Mouse (Mus musculus): Measurements from ENCODE around the gene Gm43517.

Gm43517 gene

DNA sequence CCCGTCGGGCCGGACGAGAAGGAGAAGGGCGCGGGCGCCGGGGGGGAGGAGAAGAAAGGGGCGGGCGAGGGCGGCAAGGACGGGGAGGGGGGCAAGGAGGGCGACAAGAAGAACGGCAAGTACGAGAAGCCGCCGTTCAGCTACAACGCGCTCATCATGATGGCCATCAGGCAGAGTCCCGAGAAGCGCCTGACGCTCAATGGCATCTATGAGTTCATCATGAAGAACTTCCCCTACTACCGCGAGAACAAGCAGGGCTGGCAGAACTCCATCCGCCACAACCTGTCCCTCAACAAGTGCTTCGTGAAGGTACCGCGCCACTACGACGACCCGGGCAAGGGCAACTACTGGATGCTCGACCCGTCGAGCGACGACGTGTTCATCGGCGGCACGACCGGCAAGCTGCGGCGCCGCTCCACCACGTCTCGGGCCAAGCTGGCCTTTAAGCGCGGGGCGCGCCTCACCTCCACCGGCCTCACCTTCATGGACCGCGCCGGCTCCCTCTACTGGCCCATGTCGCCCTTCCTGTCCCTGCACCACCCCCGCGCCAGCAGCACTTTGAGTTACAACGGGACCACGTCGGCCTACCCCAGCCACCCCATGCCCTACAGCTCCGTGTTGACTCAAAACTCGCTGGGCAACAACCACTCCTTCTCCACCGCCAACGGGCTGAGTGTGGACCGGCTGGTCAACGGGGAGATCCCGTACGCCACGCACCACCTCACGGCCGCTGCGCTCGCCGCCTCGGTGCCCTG is at the start of gene Gm43517:
TSS of gene Gm43517 (plus strand) at position 299 of the 755 bp plus-strand sequence.
- no peak for DNase-seq

DNA sequence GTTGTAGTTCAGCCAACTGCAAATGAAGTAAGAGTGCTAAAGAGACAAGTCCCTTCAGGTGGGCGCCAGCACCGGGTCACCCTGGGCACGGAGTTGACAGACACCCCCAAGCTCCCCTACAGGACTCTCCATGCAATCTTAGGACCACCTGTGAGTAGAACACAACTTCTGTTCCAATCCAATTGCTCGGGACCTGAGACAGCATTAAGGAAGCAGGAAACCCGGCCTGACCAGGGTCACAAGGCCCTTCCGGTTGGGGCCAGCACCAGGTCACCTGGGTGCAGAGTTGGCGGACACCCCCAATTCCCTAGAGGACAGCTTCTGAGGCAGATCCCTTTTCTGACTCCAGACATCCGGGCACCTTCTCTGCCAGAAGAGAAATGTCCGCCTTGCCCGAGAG is 35.3 kb upstream of the Gm43517 start:
- no peak for DNase-seq

DNA sequence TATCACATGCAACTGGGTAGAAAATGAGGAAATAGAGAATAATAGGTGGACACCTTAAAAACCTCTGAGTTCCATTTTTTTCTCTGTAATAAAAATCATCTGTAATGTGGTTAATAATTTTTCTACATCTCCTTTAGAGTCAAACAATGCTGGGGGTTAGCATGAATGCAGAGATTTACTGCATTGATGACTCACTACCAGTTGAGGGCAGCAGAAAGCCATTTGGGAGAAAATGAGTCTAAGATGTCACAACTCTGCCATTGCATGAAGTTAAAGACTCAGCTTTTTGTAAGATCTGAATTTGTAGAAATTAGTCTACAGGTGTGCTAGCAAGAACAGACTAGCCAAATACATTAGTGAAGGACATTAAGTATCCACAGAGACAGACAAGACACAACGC is 16.0 kb upstream of the Gm43517 start:
- no peak for DNase-seq

DNA sequence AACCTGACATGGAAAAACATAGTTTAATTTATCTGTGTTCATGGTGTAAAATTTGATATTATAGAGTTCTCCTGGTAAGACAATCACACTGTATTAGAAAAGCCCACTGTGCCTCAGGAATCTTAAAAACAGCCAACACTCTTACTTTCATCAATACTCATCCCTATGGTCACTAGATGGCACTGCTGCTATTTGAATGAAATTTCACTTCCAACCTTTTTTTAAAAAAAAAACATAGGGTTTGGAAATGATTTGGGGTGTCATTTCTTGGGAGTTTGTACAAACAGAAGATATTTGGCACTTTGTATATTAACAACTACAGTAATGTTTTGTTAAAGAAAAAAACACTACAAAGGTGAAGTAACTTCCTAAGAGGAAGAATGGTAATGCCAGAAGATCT is 12.8 kb upstream of the Gm43517 start:
- no peak for DNase-seq

DNA sequence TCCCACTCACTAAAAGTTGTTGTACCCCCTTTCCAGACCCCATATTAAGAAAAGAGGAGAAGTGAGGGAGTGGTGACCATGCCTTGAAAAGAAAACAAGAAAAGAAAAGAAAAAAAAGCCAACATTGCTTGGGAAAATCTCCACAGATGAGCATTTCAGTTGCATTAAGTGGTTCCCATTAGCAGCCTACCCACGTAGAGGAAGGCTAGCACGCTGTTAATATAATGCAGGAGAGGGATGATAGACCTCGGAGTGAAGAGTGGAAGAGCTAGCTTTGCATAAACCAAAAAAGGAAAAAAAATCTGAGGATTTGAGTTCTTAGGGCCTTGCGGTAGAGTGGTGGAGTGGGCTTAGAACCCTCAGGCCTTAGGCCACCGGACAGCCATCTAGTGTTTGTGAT is 11.8 kb upstream of the Gm43517 start:
- no peak for DNase-seq

DNA sequence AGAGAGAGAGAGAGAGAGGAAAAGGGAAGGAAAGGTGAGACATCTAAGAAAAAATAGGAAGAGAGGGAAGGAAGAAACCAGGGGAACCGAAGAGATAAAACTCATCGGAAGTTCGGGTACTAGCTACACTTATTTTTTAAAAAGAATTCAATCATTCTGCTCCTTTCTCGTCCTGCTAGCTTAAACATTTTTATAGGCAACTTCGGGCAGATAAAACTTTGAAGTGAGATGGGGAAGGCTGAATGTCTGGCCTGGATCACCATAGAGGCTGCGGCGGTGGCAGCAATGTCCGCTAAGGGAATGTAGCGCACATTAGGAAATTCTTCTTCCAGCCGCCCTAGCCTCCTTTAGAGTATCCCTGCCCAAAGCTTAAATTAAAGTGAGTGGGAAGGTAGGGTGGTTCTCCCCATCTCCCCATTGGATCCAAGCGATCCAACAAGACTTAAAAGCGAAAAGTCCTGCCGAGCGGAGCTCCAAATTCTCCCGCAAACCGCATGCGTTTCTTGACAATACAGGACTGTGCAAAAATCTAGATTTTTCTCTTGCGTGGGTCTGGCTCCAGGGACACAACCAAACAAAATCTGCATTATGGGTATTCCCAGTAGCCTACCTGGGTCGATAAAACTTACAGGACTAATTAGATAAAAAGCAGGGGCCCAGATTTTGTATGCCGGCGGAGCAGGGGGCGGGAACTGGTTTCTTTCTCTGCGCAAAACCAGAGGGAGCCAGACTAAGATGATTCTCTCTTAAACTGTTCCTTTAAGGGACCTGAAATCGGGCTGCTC is 11.0 kb upstream of the Gm43517 start:
- no peak for DNase-seq

DNA sequence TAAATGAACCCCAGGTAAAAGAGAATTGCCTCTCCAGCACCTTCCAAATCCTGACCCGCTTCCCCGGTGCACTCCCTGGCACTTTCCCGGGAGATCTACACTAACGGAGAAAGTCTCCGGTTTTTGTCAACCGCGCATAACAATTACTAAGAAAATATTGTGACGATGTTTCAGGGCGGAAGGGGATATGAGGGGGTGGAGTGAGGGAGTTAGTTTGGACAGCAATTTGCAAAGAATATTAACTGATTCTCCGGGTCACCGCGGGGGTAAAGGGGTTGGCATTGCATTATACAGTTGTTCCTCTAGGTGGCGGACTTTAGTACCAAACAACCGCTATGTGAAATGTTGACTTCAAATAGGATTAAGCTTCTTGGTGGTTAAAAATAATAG is 10.4 kb upstream of the Gm43517 start:
- DNase-seq: no peak

DNA sequence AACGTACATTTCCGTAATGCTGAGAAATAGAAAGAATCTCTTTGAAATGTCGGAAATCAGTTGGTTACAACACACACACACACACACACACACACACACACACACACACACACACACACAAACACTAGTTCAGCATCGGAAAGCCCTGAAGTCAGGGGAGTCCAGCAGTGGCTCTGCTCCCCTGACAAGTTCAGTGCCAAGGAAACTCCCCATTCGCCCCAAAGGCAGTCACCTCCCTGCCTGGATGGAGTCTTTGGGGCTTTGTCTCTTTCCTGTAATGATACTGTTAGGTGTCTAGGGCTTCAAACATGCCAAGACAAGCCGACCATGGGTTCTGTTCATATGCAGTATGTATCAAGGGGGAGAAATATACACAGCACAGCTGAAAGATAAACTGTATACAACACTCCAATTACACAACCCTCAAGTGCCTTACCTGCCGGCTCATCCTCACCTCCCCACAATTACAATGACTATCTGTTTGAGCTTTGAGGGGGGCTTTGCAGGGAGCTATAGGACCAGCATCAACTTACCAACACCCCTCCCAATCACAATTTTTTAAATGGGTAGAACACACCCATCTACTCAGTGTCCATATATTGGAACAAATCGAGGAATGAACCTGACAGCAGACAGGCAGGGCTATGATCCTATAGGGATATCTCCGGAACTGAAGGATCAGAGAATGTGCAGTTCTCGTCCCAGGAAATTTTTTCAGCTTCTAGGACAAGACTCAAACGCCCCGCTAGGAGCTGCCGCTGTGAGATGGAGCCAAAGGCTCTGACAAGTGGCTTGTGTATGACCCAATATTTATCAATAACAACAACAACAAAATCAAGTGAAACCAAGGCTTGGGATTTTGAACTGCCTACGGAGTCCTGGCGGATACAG is 9.3 kb upstream of the Gm43517 start:
- no peak for DNase-seq

DNA sequence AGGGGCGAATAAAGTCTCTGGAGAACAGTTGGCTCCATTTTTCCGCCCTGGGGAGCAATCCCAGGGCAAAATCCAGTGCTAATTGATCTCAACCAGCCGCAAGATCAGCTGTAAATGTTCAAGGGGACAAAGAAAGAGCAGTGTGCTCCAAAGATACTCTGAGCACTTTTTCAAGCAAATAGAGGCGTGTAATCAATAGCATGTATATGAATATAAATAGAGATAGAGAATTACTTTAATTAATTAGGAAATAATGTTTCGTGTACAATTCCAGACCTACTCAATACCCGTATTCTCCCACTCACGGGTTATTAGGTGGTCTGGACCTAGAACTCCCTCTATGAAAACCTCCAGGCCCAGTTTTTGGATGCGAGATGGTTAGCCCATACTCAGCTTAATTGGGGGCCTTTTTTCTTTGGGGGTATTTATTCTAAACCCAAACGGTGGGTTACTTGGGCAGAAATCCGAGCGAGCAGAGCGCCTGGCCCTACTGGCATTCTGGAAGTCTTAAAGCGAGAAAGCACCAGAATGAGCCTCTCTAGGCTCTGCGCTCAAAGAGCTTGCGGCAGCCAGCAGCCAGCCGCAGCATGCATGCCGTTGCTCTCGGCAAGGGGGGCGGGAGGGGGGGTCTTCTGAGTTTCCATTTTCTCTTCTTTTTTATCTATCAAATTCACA is 8.5 kb upstream of the Gm43517 start:
- DNase-seq: no peak

DNA sequence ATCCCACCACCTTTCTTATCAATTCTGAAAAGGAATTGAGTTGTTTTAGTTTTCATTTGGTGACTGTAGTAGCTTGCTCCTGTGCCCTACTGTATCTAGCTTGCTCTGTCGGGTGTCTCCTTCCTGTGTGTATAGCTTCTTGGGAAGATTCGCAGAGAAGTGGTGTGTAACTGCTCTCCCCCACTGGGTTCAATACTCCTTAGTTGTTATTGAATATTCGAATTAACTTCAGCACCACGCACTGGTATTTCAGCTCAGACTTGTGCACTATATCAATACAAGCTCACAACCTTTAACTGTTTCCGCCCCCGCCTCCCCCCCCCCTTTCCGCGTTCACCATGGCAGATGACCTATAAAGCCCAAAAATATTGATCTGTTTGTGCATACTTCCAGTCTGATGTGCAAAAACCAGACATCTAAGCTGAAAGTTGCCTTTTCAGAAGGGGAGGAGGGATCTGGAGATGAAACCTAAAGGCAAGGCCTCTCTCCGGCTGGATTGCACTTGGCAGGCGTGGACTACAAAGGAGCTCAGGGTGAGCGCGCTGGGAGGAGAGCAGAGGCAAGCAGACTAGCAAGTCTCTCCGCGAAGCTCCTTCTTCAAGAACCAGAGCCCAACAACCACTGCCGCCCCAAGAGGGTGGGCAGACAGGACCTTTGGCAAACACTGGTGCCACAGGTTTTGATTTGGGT is 7.5 kb upstream of the Gm43517 start:
- DNase-seq: no peak

DNA sequence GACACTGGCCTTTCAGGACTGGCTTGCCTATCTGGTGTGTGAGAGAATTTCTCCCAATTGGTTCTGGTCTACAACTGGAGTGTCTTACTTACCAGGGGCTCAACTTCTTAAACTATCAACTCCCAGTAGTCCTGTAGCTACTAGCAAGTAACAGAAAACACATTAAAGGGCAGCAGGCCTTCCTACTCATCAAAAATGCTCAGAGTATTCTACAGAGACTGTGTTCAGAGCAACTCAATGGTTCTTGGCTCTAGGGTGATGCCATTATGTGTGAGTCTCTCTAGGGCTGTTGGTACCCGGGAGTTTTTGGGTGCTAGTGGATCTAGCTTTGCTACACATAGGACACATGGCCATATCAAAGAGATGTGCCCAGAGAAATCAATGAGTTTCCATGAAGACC is 6.1 kb upstream of the Gm43517 start:
- no peak for DNase-seq

DNA sequence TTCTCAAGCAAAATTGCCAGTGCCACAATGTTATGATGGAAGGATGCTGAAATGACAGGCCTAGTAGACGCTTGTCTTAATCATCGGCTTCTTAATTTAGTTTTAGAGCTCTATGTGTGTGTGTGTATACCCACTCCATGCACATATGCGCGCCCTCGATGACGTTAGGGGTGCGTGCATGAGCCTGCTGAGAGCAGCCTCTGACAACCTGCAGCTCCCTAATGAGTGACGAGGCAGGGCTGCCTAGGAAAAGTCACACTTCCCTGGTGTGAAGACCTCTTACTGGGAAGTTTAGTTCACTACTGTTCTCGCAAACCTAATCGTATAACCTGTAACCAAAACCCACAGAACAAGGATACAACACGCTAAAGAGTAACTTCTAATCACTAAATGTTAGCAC is 5.5 kb upstream of the Gm43517 start:
- no peak for DNase-seq

DNA sequence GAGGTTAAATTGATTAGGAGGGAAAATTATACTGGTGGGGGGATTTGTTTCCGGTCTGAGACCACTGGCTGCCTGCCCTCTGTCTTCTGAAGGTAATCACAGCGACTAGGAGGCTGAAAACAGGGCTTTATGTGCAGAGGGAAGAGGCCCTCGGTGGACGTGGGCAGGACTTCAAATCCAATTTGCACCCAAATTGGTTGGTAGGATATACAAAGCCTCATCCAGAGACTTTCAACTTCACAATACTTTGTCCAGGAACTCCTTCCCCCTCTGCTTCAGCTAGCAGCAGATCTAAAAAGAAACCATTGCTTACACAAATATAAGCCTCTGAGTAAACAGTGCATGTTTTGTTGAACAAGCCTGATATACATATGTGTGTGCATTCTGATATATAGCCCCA is 4.5 kb upstream of the Gm43517 start:
- DNase-seq: no peak

DNA sequence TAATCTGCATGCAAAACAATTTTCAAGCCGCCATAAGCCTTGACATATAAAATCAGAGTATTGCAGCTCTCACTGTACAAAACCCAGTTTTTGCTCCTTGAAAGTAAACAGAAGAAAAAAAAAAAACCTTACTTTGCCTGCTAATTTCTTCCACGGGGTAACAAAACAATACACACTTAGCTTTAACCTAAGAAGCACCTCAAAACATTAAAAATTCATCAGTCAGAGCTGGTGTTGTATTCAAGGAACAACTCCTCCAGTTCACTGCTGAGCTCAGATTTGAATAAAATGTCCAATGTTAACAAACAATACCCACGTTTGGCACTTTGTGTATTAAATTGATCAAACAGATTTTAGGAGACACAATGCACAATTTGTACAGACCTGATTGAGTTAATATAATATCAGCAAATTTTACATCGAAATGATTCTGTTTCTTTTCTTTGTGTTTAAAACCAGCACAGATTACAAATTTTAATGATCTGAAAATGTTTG is 3.9 kb upstream of the Gm43517 start:
- DNase-seq: no peak

DNA sequence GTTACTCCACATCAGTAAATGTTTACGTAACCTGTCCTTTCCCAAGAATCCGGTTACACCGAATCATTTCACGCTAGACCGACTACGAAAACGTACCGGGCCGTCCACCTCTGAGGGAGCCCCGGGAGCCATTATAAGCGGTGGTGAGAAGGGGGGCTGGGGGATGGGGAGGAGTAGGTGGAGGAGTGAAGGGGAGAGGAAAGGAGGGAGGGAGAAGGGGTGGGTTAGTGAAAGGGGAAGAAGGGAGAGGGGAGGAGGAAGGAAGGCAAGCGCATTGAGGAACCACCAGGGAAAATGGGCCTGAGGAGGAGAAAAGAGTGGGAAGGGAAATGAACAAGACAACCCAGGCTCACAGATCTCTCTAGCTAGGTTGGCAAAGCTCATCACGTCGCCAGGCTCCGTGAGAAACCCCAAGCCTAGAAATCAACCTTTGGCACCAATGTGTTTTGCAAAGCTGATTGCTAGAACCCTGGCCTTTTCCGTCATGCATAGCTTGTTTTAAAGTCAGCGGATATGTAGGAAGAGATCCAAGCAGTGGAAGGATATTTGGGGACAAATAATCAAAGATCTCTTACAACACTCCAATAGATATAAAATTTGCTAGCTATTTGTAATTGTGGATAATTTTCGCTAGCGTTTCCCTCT is 3.1 kb upstream of the Gm43517 start:
- no peak for DNase-seq

DNA sequence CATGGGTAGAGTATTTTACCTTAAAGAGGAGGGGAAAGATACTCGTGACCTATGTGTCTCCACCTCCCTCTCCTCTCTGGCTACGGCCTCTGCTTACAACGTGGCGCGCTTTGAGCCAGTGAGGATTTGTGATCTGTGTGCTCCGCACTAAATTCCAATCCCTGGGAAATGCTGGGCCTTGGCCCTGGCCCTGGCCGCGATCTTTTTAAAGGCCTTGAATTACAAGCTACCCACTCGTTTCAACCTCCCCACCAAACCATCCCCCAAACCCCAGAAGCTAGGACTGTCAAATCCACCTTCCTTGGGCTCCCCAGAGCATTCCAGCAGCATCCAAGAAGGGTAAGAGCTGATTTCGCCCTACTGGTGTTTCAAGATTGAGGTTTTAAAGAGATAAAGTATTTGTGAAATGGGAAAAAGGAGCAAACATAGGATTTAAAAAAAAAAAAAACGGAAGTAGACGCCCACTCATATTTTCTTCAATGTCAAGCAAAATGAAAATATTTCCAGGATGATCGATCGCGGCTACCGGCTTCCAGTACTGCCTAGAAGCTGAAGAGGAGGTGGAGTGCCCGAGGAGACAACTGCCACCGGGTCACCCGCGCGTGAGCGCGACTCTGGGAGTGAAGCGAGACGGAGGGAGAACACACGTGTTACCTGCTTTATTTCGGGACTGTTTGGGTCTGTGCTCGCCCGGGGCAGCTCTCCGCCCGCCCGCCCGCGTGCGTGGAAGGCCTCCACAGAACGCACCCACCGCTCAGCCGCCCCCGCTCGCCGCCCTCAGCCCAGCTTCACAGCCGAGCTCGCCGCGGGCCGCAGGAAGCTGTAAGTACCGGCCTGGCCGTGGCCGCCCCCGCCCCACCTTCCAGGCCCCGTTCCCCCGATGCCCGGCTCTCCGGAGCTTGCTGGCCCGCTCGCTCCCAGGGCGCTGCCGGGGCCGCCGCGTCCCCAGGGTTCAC is 2.1 kb upstream of the Gm43517 start, which contains the start of gene Foxg1:
TSS of gene Foxg1 (plus strand) at position 96 of the 956 bp plus-strand sequence.
- no peak for DNase-seq

DNA sequence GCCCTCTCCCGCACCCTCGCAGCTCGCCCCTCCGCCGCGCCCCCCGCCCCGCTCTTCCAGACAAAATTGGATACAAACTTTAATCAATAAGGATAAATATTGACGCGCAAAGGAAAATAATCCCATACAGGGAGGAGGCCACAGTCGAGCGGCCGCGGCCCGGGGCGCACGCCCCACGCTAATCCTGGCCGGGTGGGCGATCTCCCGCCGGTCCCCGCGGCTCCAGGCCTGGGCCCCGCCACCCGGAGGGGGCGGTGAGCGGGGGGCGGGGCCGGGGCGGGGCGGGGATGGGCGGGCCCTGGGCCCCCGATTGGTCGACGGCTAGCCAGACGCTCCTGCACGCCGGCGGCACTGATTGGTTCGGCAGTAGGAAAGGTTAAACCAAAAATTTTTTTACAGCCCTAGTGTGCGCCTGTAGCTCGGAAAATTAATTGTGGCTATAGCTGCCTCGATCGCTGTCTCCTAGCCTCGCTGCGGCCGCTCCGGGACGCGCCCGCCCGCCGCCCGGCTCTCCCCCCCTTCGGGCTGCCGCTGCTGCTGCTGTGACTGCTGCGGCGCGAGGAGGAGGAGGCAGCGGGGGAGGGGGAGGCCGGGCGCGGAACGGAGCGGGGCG is 1.3 kb upstream of the Gm43517 start:
- DNase-seq: no peak

DNA sequence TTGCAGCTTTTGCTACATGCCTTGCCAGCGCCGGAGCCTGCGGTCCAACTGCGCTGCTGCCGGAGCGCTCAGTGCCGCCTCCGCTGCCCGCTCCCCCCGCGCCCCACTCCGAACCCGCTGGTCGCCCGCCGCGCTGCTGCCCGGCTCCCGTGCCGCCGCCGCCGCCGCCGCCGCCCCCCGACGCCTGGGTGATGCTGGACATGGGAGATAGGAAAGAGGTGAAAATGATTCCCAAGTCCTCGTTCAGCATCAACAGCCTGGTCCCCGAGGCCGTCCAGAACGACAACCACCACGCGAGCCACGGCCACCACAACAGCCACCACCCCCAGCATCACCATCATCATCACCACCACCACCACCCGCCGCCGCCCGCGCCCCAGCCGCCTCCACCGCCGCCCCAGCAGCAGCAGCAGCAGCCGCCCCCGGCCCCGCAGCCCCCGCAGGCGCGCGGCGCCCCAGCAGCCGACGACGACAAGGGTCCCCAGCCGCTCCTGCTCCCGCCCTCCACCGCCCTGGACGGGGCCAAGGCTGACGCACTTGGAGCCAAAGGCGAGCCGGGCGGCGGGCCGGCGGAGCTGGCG is 589 bp upstream of the Gm43517 start:
- no peak for DNase-seq

DNA sequence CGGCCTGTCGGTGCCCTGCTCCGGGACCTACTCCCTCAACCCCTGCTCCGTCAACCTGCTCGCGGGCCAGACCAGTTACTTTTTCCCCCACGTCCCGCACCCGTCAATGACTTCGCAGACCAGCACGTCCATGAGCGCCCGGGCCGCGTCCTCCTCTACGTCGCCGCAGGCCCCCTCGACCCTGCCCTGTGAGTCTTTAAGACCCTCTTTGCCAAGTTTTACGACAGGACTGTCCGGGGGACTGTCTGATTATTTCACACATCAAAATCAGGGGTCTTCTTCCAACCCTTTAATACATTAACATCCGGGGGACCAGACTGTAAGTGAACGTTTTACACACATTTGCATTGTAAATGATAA is 637 bp downstream of the Gm43517 start:
- DNase-seq: no peak

Measured in kidney, adult 11 months (tissue).